Mouse (Mus musculus): Measurements from ENCODE around the gene Ltbp4. TPM values are rescaled to one million over a fixed set of nuclear protein-coding genes. Genes with fewer than 3 reads are reported as not detected.

Ltbp4 gene
- polyA plus RNA-seq, 1 experiment from 2014 or later = 63.5 TPM

DNA sequence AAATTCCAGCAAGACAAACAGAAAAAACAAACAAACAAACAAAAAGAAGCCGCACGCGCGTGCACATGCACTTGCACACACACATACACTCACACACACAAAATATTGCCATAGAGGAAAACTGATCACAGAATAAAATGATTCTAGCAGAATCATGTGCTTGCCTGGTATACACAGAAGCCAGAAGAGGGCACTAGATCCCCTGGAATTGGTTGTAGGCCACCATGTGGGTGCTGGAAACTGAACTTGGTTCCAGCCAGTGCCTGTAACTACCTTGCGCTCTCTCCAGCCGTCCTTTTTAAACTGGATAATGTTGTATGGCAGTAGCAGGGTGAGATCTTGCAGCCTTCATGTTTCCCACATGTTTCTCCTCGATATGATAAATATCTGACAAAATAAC, 48.8 kb downstream of the Ltbp4 start:
- H3K4me1 ChIP-seq (ENCODE audit: control insufficient read depth, insufficient read depth, low read length) = peaks cover 6% of the 10 kb centered on the region; the same call in 1 of the 2 replicates
- peaks cover 9% of the 10 kb centered on the region for H3K27me3 ChIP-seq (ENCODE audit: control insufficient read depth, insufficient read depth, low read length)
- H3K9ac ChIP-seq (ENCODE audit: low read length) = no peak overlapping the region
- H3K27ac ChIP-seq (ENCODE audit: low read length) = no peak overlapping the region
- ATAC-seq (replicated peaks; ENCODE audit: extremely low read depth, insufficient read depth, low FRiP score) = no peak
- no peak overlapping the region for H3K4me3 ChIP-seq (ENCODE audit: low read length)
- WGBS = 86% methylated on average over 7 of the region's 7 CpGs
- H3K4me2 ChIP-seq (ENCODE audit: low read depth, low read length) = no peak overlapping the region
- 0 out of 2 replicates have a peak, but pooled peaks cover 2% of the 10 kb centered on the region for H3K9me3 ChIP-seq (replicated peaks; ENCODE audit: control insufficient read depth, low read length)
- H3K36me3 ChIP-seq (ENCODE audit: control insufficient read depth, insufficient read depth) = no peaks in the 10 kb centered on the region

DNA sequence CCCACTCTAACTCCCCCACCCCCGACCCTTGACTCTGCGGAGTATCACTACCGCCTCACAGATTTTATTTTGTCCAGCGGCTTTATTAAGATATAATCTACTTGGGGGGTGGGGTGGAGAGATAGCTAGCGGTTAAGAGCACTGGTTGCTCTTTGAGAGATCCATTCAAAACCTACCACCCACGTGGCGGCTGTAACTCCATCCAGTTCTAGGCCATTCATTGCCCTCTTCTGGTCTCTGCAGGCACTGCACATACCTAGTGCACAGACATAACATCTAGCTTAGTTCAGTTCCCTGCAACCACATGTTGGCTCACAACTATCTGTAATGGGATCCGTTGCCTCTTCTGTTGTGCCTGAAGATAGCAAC, 51.8 kb downstream of the Ltbp4 start:
- H3K4me3 ChIP-seq (ENCODE audit: low read length) = no peak overlapping the region
- no peaks in the 10 kb centered on the region for H3K36me3 ChIP-seq (ENCODE audit: control insufficient read depth, insufficient read depth)
- 0 out of 2 replicates have a peak, but pooled peaks cover 2% of the 10 kb centered on the region for H3K9me3 ChIP-seq (replicated peaks; ENCODE audit: control insufficient read depth, low read length)
- no peak overlapping the region for H3K9ac ChIP-seq (ENCODE audit: low read length)
- peak overlapping the region; percentile 16; the same call in 1 of the 2 replicates for H3K4me2 ChIP-seq (ENCODE audit: low read depth, low read length)
- ATAC-seq (replicated peaks; ENCODE audit: extremely low read depth, insufficient read depth, low FRiP score) = peak; percentile 49; the same call in 1 of the 2 replicates
- H3K4me1 ChIP-seq (ENCODE audit: control insufficient read depth, insufficient read depth, low read length) = peaks cover 4% of the 10 kb centered on the region; the same call in 1 of the 2 replicates
- peaks cover 9% of the 10 kb centered on the region for H3K27me3 ChIP-seq (ENCODE audit: control insufficient read depth, insufficient read depth, low read length)
- 4% methylated on average over 8 of the region's 8 CpGs for WGBS
- no peak overlapping the region for H3K27ac ChIP-seq (ENCODE audit: low read length)

DNA sequence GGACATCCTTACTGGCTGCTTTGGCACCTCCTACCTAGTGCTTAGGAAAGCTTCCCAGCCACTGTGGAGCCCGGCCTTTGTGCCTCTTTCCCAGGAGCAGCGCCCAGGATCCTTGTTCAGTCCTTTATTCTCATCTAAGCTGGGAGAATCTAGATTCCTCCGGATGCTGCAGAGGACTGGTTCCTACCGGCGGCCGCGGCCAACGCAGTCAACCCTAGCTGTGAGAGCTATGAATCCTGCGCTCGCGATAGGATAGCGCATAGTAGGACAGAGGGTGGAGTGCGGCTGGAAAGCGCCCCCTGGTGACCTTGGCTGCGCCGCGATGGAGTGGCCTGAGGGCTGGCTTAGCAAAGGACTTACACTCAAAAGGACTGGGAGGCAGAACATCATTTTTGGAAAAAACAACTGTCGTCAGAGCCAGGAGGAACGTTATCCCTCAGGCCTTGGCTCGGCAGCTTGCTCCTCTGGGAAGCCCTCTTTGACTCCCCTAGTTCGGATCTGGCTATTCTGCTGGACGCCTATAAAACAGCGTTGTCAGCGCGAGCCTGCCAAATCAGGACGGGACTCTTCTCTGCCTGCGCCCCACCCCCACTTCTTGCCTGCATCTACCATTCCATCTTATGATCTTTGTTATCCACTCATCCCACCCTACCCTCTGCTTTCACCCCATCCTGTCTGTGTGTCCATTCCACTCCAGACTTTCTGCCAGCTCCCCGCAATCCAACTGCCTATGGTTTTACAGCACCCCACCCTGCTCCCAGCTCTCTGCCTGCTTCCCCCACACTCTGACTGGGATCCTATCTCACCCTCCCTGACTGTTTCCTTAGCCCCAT, 52.4 kb downstream of the Ltbp4 start:
- 2% methylated on average over 28 of the region's 28 CpGs for WGBS
- no peak overlapping the region for H3K27ac ChIP-seq (ENCODE audit: low read length)
- peak overlapping the region; percentile 16; the same call in 1 of the 2 replicates for H3K4me2 ChIP-seq (ENCODE audit: low read depth, low read length)
- 0 out of 2 replicates have a peak, but pooled peaks cover 2% of the 10 kb centered on the region for H3K9me3 ChIP-seq (replicated peaks; ENCODE audit: control insufficient read depth, low read length)
- H3K4me3 ChIP-seq (ENCODE audit: low read length) = no peak overlapping the region
- ATAC-seq (replicated peaks; ENCODE audit: extremely low read depth, insufficient read depth, low FRiP score) = peak; percentile 43; the same call in 1 of the 2 replicates
- H3K9ac ChIP-seq (ENCODE audit: low read length) = no peak overlapping the region
- H3K27me3 ChIP-seq (ENCODE audit: control insufficient read depth, insufficient read depth, low read length) = peaks cover 9% of the 10 kb centered on the region
- H3K36me3 ChIP-seq (ENCODE audit: control insufficient read depth, insufficient read depth) = no peaks in the 10 kb centered on the region
- H3K4me1 ChIP-seq (ENCODE audit: control insufficient read depth, insufficient read depth, low read length) = peaks cover 4% of the 10 kb centered on the region; the same call in 1 of the 2 replicates

DNA sequence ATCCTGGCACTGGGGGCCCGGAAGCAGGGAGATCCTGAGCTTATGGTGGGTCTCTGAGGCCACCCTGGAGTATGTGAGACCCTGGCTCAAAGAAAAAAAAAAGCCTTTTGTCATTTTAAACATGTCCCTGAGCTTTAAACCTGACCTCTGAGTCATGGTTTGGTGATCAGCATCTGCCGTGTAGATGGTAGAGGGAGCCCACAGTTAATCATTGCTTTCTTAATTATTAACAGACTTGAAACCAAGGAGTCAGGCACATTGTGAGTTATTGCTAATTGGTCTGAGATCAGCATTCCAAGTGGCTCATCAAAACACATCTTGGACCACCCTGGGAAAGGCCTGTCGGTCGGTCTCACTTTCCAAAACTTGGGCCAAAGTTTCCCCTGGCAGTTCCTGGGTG, 55.3 kb downstream of the Ltbp4 start:
- Histone ChIP-seq H3K4me3 (ENCODE audit: low read length) (no peak overlapping the region), H3K9me3 (replicated peaks; ENCODE audit: control insufficient read depth, low read length) (no peaks in the 10 kb centered on the region), H3K4me2 (ENCODE audit: low read depth, low read length) (no peak overlapping the region), H3K36me3 (ENCODE audit: control insufficient read depth, insufficient read depth) (peaks cover 11% of the 10 kb centered on the region), H3K27me3 (ENCODE audit: control insufficient read depth, insufficient read depth, low read length) (peaks cover 9% of the 10 kb centered on the region), H3K4me1 (ENCODE audit: control insufficient read depth, insufficient read depth, low read length) (peaks cover 4% of the 10 kb centered on the region; the same call in 1 of the 2 replicates), H3K9ac (ENCODE audit: low read length) (no peak overlapping the region), H3K27ac (ENCODE audit: low read length) (no peak overlapping the region)
- no peak for ATAC-seq (replicated peaks; ENCODE audit: extremely low read depth, insufficient read depth, low FRiP score)
- WGBS = 66% methylated on average over 4 of the region's 4 CpGs

DNA sequence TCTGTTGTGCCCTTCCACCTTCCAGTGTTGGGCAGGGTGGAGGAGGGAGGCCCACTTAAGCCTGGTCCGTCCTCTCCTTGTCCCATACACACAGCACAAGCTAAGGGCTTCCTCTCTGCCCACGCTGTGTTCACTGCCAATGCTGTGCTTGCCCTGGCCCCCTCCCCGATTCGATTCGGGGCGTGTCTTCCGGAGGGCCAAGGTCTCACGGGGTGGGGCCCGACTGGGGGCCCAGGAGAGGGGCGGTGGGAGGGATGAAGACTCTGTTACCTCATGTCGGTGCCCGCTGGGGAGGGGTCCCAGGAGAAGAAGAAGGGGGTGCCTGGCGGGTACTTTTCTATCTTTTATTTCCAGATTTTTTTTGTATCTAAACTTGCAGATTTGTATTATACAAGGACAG, 55.8 kb downstream of the Ltbp4 start:
- peaks cover 9% of the 10 kb centered on the region for H3K27me3 ChIP-seq (ENCODE audit: control insufficient read depth, insufficient read depth, low read length)
- H3K36me3 ChIP-seq (ENCODE audit: control insufficient read depth, insufficient read depth) = peaks cover 15% of the 10 kb centered on the region
- no peak overlapping the region for H3K27ac ChIP-seq (ENCODE audit: low read length)
- no peak overlapping the region for H3K4me3 ChIP-seq (ENCODE audit: low read length)
- 57% methylated on average over 13 of the region's 13 CpGs for WGBS
- ATAC-seq (replicated peaks; ENCODE audit: extremely low read depth, insufficient read depth, low FRiP score) = no peak
- H3K9ac ChIP-seq (ENCODE audit: low read length) = no peak overlapping the region
- H3K4me2 ChIP-seq (ENCODE audit: low read depth, low read length) = no peak overlapping the region
- no peaks in the 10 kb centered on the region for H3K9me3 ChIP-seq (replicated peaks; ENCODE audit: control insufficient read depth, low read length)
- peaks cover 4% of the 10 kb centered on the region; the same call in 1 of the 2 replicates for H3K4me1 ChIP-seq (ENCODE audit: control insufficient read depth, insufficient read depth, low read length)

DNA sequence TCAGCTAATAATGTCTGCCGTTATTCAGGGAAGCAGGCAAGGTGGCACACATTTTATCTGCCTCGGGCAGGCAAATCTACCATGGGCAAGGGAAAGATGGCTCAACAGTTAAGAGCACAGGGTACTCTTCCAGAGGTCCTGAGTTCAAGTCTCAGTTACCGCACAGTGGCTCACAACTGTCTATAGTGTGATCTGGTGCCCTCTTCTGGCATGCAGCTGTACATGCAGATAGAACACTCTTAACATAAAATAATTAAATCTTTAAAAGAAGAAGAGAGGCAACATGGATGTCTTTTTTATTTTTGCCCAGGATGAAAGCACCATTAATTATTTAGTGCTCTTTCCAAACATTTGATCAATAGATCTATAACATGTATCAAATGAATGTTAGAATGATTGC, 60.3 kb downstream of the Ltbp4 start:
- Histone ChIP-seq H3K4me1 (ENCODE audit: control insufficient read depth, insufficient read depth, low read length) (no peaks in the 10 kb centered on the region), H3K4me2 (ENCODE audit: low read depth, low read length) (no peak overlapping the region), H3K4me3 (ENCODE audit: low read length) (no peak overlapping the region), H3K36me3 (ENCODE audit: control insufficient read depth, insufficient read depth) (peaks cover 18% of the 10 kb centered on the region), H3K27ac (ENCODE audit: low read length) (no peak overlapping the region), H3K27me3 (ENCODE audit: control insufficient read depth, insufficient read depth, low read length) (no peaks in the 10 kb centered on the region), H3K9ac (ENCODE audit: low read length) (no peak overlapping the region), H3K9me3 (replicated peaks; ENCODE audit: control insufficient read depth, low read length) (no peaks in the 10 kb centered on the region)
- WGBS = 94% methylated on average over 3 of the region's 3 CpGs
- no peak for ATAC-seq (replicated peaks; ENCODE audit: extremely low read depth, insufficient read depth, low FRiP score)

DNA sequence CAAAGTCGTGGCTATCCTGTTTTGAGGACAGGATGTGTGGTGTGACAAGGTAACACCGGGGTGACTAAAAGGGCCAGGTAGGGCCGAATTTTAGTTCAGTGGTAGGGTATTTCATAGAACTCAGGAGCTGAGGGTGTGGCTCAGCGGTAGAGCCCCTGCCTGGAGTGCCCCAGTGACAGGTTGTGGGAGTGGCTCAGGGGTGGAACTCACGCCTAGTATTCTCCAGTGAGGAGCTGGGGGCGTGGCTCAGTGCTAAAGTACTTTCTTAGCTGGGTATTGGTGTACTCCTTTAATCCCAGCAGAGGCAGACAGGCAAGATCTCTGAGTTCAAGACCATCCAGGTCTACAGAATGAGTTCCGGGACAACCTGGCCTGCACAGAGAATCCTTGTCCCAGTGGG, 61.5 kb downstream of the Ltbp4 start:
- Histone ChIP-seq H3K27ac (ENCODE audit: low read length) (no peak overlapping the region), H3K36me3 (ENCODE audit: control insufficient read depth, insufficient read depth) (peaks cover 22% of the 10 kb centered on the region), H3K27me3 (ENCODE audit: control insufficient read depth, insufficient read depth, low read length) (no peaks in the 10 kb centered on the region), H3K4me2 (ENCODE audit: low read depth, low read length) (no peak overlapping the region), H3K4me3 (ENCODE audit: low read length) (no peak overlapping the region), H3K4me1 (ENCODE audit: control insufficient read depth, insufficient read depth, low read length) (no peaks in the 10 kb centered on the region), H3K9ac (ENCODE audit: low read length) (no peak overlapping the region), H3K9me3 (replicated peaks; ENCODE audit: control insufficient read depth, low read length) (no peaks in the 10 kb centered on the region)
- no peak for ATAC-seq (replicated peaks; ENCODE audit: extremely low read depth, insufficient read depth, low FRiP score)
- 61% methylated on average over 7 of the region's 7 CpGs for WGBS

DNA sequence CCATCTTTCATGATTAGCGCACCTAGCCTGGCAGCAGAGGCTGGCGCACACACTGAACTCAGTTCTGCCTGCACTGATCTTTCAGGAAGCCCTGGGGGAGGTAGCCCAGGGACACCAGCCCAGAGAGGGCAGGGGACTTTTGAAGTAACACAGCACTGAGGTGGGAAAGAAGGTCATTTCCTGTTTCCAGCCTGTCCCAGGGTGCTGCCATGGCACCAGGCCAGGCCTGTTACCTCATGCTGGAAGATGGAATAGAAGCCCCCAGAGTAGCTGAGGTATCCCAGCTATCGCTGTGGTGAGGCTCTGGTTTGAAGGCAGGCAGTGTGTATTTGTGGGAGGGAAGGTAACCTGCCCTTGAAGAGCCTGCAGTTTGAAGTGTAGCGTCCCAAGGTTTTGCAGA, 62.6 kb downstream of the Ltbp4 start:
- H3K4me1 ChIP-seq (ENCODE audit: control insufficient read depth, insufficient read depth, low read length) = no peaks in the 10 kb centered on the region
- WGBS = 78% methylated on average over 4 of the region's 4 CpGs
- peaks cover 28% of the 10 kb centered on the region for H3K36me3 ChIP-seq (ENCODE audit: control insufficient read depth, insufficient read depth)
- no peak overlapping the region for H3K27ac ChIP-seq (ENCODE audit: low read length)
- no peak overlapping the region for H3K9ac ChIP-seq (ENCODE audit: low read length)
- no peak for ATAC-seq (replicated peaks; ENCODE audit: extremely low read depth, insufficient read depth, low FRiP score)
- no peaks in the 10 kb centered on the region for H3K9me3 ChIP-seq (replicated peaks; ENCODE audit: control insufficient read depth, low read length)
- no peak overlapping the region for H3K4me2 ChIP-seq (ENCODE audit: low read depth, low read length)
- no peaks in the 10 kb centered on the region for H3K27me3 ChIP-seq (ENCODE audit: control insufficient read depth, insufficient read depth, low read length)
- H3K4me3 ChIP-seq (ENCODE audit: low read length) = no peak overlapping the region

DNA sequence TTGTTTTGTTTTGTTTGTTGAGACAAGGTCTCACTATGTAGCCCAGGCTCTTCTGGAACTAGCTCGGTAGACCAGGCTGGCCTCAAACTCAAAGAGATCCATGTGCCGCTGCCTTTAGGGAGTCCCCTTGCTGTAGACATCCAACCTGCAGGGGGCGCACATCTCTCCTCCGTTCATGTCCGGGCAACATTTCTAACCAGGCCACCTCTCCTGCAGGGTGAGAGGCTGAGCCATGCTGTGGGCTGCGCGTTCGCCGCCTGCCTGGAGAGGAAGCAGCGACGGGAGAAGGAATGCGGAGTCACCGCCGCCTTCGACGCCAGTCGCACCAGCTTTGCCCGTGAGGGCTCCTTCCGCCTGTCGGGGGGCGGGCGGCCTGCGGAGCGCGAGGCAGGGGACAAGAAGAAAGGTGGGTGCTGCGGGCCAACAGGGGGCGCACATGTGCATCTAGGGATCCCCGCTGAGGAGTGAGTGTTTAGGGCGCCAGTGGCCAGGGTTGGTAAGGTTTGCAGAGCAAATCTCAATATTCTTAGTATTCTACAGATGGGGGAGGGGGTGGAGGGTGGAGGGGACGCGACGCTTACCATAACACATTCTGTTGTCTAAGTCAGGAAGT, 63.6 kb downstream of the Ltbp4 start:
- Histone ChIP-seq H3K4me3 (ENCODE audit: low read length) (no peak overlapping the region), H3K9me3 (replicated peaks; ENCODE audit: control insufficient read depth, low read length) (no peaks in the 10 kb centered on the region), H3K36me3 (ENCODE audit: control insufficient read depth, insufficient read depth) (peaks cover 37% of the 10 kb centered on the region), H3K27me3 (ENCODE audit: control insufficient read depth, insufficient read depth, low read length) (no peaks in the 10 kb centered on the region), H3K9ac (ENCODE audit: low read length) (no peak overlapping the region), H3K27ac (ENCODE audit: low read length) (no peak overlapping the region), H3K4me2 (ENCODE audit: low read depth, low read length) (peak overlapping the region; percentile 36; the same call in 1 of the 2 replicates), H3K4me1 (ENCODE audit: control insufficient read depth, insufficient read depth, low read length) (no peaks in the 10 kb centered on the region)
- no peak; the same call in 1 of the 2 replicates for ATAC-seq (replicated peaks; ENCODE audit: extremely low read depth, insufficient read depth, low FRiP score)
- 48% methylated on average over 32 of the region's 32 CpGs for WGBS
